8 mouse cellular contexts compared by ENCODE assay signal in the genomic region with DNA sequence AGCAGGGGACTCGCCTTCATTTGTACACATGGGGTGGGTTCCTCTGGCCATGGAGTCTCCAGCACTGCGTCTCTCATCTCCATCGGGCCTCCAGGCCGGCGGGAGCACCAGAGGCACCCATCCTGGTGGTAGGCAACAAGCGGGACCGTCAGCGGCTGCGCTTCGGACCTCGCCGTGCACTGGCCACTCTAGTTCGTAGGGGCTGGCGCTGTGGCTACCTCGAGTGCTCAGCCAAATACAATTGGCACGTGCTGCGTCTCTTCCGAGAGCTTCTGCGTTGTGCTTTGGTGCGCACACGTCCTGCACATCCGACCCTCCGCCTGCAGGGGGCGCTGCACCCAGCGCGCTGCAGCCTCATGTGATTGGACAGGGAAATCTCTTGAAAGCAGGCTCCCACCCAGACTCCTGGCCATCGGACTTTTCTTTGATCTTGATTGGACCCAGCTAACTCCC. TPM values are rescaled to one million over a fixed set of nuclear protein-coding genes. Genes with fewer than 3 reads are reported as not detected.
DNase-seq lines count a peak whose midpoint lies in the region; ATAC-seq lines count a peak whose summit lies in the region.

No protein-coding gene starts in this region.

- no peak overlapping the region for H3K9ac ChIP-seq in forebrain, embryonic 11.5 days (ENCODE audit: low read length)
- no peak overlapping the region for H3K9ac ChIP-seq in forebrain, embryonic 15.5 days (replicated peaks)
- no peak overlapping the region for H3K9ac ChIP-seq in embryonic facial prominence, embryonic 13.5 days

- no peak for ATAC-seq in forebrain, embryonic 11.5 days (replicated peaks; ENCODE audit: low FRiP score)
- ATAC-seq in forebrain, embryonic 15.5 days (replicated peaks): no peak
- ATAC-seq in embryonic facial prominence, embryonic 13.5 days (ENCODE audit: insufficient number of reproducible peaks, insufficient read depth, low FRiP score, low TSS enrichment, low read depth): no peak
- peak; percentile 23; the same call in 1 of the 2 replicates for ATAC-seq in megakaryocyte-erythroid progenitor cell, adult 5-6 weeks (replicated peaks; ENCODE audit: low FRiP score, low TSS enrichment, poor library complexity, severe bottlenecking)

- H3K9me3 ChIP-seq in forebrain, embryonic 11.5 days (ENCODE audit: control insufficient read depth, low read length): no peaks in the 10 kb centered on the region
- no peaks in the 10 kb centered on the region for H3K9me3 ChIP-seq in forebrain, embryonic 15.5 days
- H3K9me3 ChIP-seq in embryonic facial prominence, embryonic 13.5 days: no peaks in the 10 kb centered on the region

- 10% methylated on average over 27 of the region's 27 CpGs for WGBS in forebrain, embryonic 11.5 days
- WGBS in forebrain, embryonic 15.5 days: 8% methylated on average over 27 of the region's 27 CpGs
- 10% methylated on average over 27 of the region's 27 CpGs for WGBS in embryonic facial prominence, embryonic 13.5 days

- peak; percentile 78 for DNase-seq in forebrain, embryonic 11.5 days (ENCODE audit: low spot score)
- peak; percentile 13 to 41 for DNase-seq in spleen, adult 18-20 months
- DNase-seq in spleen, postnatal 14 days (ENCODE audit: low spot score in 2 of 2): no peak
- peak; percentile 65 to 68 for DNase-seq in layer of hippocampus, postnatal 14 days (ENCODE audit: low spot score in 2 of 2)
- DNase-seq in yolk sac, embryonic 10.5 days (ENCODE audit: low spot score): no peak

- peaks cover 52% of the 10 kb centered on the region for H3K4me1 ChIP-seq in forebrain, embryonic 11.5 days (replicated peaks; ENCODE audit: control insufficient read depth, insufficient read depth, low read length)
- peaks cover 71% of the 10 kb centered on the region for H3K4me1 ChIP-seq in forebrain, embryonic 15.5 days
- H3K4me1 ChIP-seq in embryonic facial prominence, embryonic 13.5 days: peaks cover 66% of the 10 kb centered on the region

- no peak overlapping the region for H3K27ac ChIP-seq in forebrain, embryonic 11.5 days (ENCODE audit: low read depth, low read length)
- H3K27ac ChIP-seq in forebrain, embryonic 15.5 days (replicated peaks): no peak overlapping the region
- H3K27ac ChIP-seq in embryonic facial prominence, embryonic 13.5 days: no peak overlapping the region

- H3K36me3 ChIP-seq in forebrain, embryonic 11.5 days (ENCODE audit: control insufficient read depth, insufficient read depth, low read length): no peaks in the 10 kb centered on the region
- no peaks in the 10 kb centered on the region for H3K36me3 ChIP-seq in forebrain, embryonic 15.5 days
- peaks cover 6% of the 10 kb centered on the region; the same call in 1 of the 2 replicates for H3K36me3 ChIP-seq in embryonic facial prominence, embryonic 13.5 days

- peaks cover 84% of the 10 kb centered on the region for H3K27me3 ChIP-seq in forebrain, embryonic 11.5 days (ENCODE audit: control insufficient read depth, insufficient read depth, low read length)
- peaks cover 80% of the 10 kb centered on the region for H3K27me3 ChIP-seq in forebrain, embryonic 15.5 days
- H3K27me3 ChIP-seq in embryonic facial prominence, embryonic 13.5 days: peaks cover 100% of the 10 kb centered on the region

- H3K4me3 ChIP-seq in forebrain, embryonic 11.5 days (ENCODE audit: low read depth, low read length): no peak overlapping the region
- H3K4me3 ChIP-seq in forebrain, embryonic 15.5 days: no peak overlapping the region
- H3K4me3 ChIP-seq in embryonic facial prominence, embryonic 13.5 days: peak overlapping the region; percentile 14; the same call in 1 of the 2 replicates

- H3K4me2 ChIP-seq in forebrain, embryonic 11.5 days (ENCODE audit: low read depth, low read length, severe bottlenecking): no peak overlapping the region
- H3K4me2 ChIP-seq in forebrain, embryonic 15.5 days (replicated peaks): no peak overlapping the region
- H3K4me2 ChIP-seq in embryonic facial prominence, embryonic 13.5 days: peak overlapping the region; percentile 20; the same call in 1 of the 2 replicates

RNA-seq across cellular contexts. Expression of a gene that starts 1.8 kb away (rescaled TPM):
- 0.23 and 0.99 TPM in 2 replicates for polyA plus RNA-seq in forebrain, embryonic 11.5 days (2014; fragmentation: Nextera tagmentation; extraction: Ambion mirVana)
- 0.56 and 0.78 TPM in 2 replicates for polyA plus RNA-seq in forebrain, embryonic 15.5 days (2015; fragmentation: Nextera tagmentation; extraction: Ambion mirVana)
- 0.29 and 0.49 TPM in 2 replicates for polyA plus RNA-seq in embryonic facial prominence, embryonic 13.5 days (2015; fragmentation: Nextera tagmentation; extraction: Ambion mirVana)
- 10 to 100 TPM; 45.5 to 53.6 TPM for total RNA-seq in layer of hippocampus, postnatal 14 days (2021)
- total RNA-seq in megakaryocyte-erythroid progenitor cell, adult 5-6 weeks (2014; fragmentation: Nextera tagmentation): not detected in 2 replicates
- total RNA-seq in megakaryocyte-erythroid progenitor cell, adult 5-6 weeks (2017): not detected in 2 replicates

RNA-seq across cellular contexts. Expression of a gene that starts 5.4 kb away (rescaled TPM):
- polyA plus RNA-seq in forebrain, embryonic 11.5 days (2014; fragmentation: Nextera tagmentation; extraction: Ambion mirVana): 36.3 and 39.7 TPM in 2 replicates
- 21.5 and 21.6 TPM in 2 replicates for polyA plus RNA-seq in forebrain, embryonic 15.5 days (2015; fragmentation: Nextera tagmentation; extraction: Ambion mirVana)
- 25.8 and 30.0 TPM in 2 replicates for polyA plus RNA-seq in embryonic facial prominence, embryonic 13.5 days (2015; fragmentation: Nextera tagmentation; extraction: Ambion mirVana)
- total RNA-seq in layer of hippocampus, postnatal 14 days (2021): 10 to 100 TPM; 70.7 to 71.0 TPM
- total RNA-seq in megakaryocyte-erythroid progenitor cell, adult 5-6 weeks (2014; fragmentation: Nextera tagmentation): 0.87 and 4.4 TPM in 2 replicates
- 1.3 TPM in 1 of 2 replicates, not detected in the other for total RNA-seq in megakaryocyte-erythroid progenitor cell, adult 5-6 weeks (2017)

RNA-seq across cellular contexts. Expression of a gene that starts 39.0 kb away (rescaled TPM):
- 26.5 and 34.4 TPM in 2 replicates for polyA plus RNA-seq in forebrain, embryonic 11.5 days (2014; fragmentation: Nextera tagmentation; extraction: Ambion mirVana)
- 29.5 and 31.6 TPM in 2 replicates for polyA plus RNA-seq in forebrain, embryonic 15.5 days (2015; fragmentation: Nextera tagmentation; extraction: Ambion mirVana)
- 22.3 and 27.9 TPM in 2 replicates for polyA plus RNA-seq in embryonic facial prominence, embryonic 13.5 days (2015; fragmentation: Nextera tagmentation; extraction: Ambion mirVana)
- 10 to 100 TPM; 21.9 to 28.1 TPM for total RNA-seq in layer of hippocampus, postnatal 14 days (2021)
- 12.7 and 33.4 TPM in 2 replicates for total RNA-seq in megakaryocyte-erythroid progenitor cell, adult 5-6 weeks (2014; fragmentation: Nextera tagmentation)
- 22.3 and 25.9 TPM in 2 replicates for total RNA-seq in megakaryocyte-erythroid progenitor cell, adult 5-6 weeks (2017)

RNA-seq across cellular contexts. Expression of a gene that starts 39.3 kb away (rescaled TPM):
- 509 and 539 TPM in 2 replicates for polyA plus RNA-seq in forebrain, embryonic 11.5 days (2014; fragmentation: Nextera tagmentation; extraction: Ambion mirVana)
- polyA plus RNA-seq in forebrain, embryonic 15.5 days (2015; fragmentation: Nextera tagmentation; extraction: Ambion mirVana): 762 and 793 TPM in 2 replicates
- polyA plus RNA-seq in embryonic facial prominence, embryonic 13.5 days (2015; fragmentation: Nextera tagmentation; extraction: Ambion mirVana): 859 and 909 TPM in 2 replicates
- 100 to 1,000 TPM; 289 to 305 TPM for total RNA-seq in layer of hippocampus, postnatal 14 days (2021)
- total RNA-seq in megakaryocyte-erythroid progenitor cell, adult 5-6 weeks (2014; fragmentation: Nextera tagmentation): 450 and 540 TPM in 2 replicates
- total RNA-seq in megakaryocyte-erythroid progenitor cell, adult 5-6 weeks (2017): 724 and 794 TPM in 2 replicates

Comparison
In these comparisons a context has a peak if more than half of its experiments do, and no peak if none do; other contexts are left out.
1. DNase-seq: peak in forebrain, embryonic 11.5 days (single experiment), spleen, adult 18-20 months (2 of 2) and layer of hippocampus, postnatal 14 days (2 of 2); none in spleen, postnatal 14 days (0 of 2) and yolk sac, embryonic 10.5 days (single experiment).